Mouse (Mus musculus) inflammation-experienced regulatory T-cells, adult 6 months (primary cell): ENCODE data around the gene Capn2. TPM values are rescaled to one million over a fixed set of nuclear protein-coding genes. Genes with fewer than 3 reads are reported as not detected.

Experiments
- ATAC-seq: one replicate; pipeline ENCODE4 v1.8.0; 2017
- polyA plus RNA-seq, 3 experiments: library from polyadenylated mRNA; unstranded; fragments of 100-300 nt; shearing (Covaris generic); gene quantifications; one replicate each; pipeline ENCODE4 v1.2.1; 2017

The Capn2 gene
- polyA plus RNA-seq, 3 experiments from 2014 or later: 24.1 to 68.6 (median 38.1) TPM

- no peak for ATAC-seq
Measured at GRCm38 (mm10) chr1:182501815-182502405, 15.5 kb downstream of the Capn2 start.

GRCm38 (mm10) chr1:182500843-182501242 is 16.6 kb downstream of the Capn2 start:
- ATAC-seq: peak; percentile 9

- ATAC-seq: no peak
Measured at GRCm38 (mm10) chr1:182500224-182500623, 17.2 kb downstream of the Capn2 start.

- ATAC-seq: no peak
Measured at GRCm38 (mm10) chr1:182499443-182500089, 17.8 kb downstream of the Capn2 start.

- ATAC-seq: no peak
Measured at GRCm38 (mm10) chr1:182497736-182498135, 19.7 kb downstream of the Capn2 start.

GRCm38 (mm10) chr1:182496685-182497084 is 20.7 kb downstream of the Capn2 start:
- ATAC-seq: no peak

GRCm38 (mm10) chr1:182494285-182495145 is 22.9 kb downstream of the Capn2 start:
- ATAC-seq: no peak

- ATAC-seq: no peak
Measured at GRCm38 (mm10) chr1:182491839-182492238, 25.6 kb downstream of the Capn2 start.

- no peak for ATAC-seq
Measured at GRCm38 (mm10) chr1:182490568-182490967, 26.8 kb downstream of the Capn2 start.

- ATAC-seq: peak; percentile 100
Measured at GRCm38 (mm10) chr1:182489803-182490452, 27.5 kb downstream of the Capn2 start.

- ATAC-seq: no peak
Measured at GRCm38 (mm10) chr1:182488503-182488902, 28.9 kb downstream of the Capn2 start.

GRCm38 (mm10) chr1:182483910-182484274 is 33.5 kb downstream of the Capn2 start:
- ATAC-seq: no peak

GRCm38 (mm10) chr1:182482991-182483909 is 34.2 kb downstream of the Capn2 start:
- ATAC-seq: no peak

GRCm38 (mm10) chr1:182481646-182482295 is 35.6 kb downstream of the Capn2 start:
- no peak for ATAC-seq

- ATAC-seq: no peak
Measured at GRCm38 (mm10) chr1:182481138-182481537, 36.3 kb downstream of the Capn2 start.

GRCm38 (mm10) chr1:182478935-182479334 is 38.5 kb downstream of the Capn2 start:
- ATAC-seq: no peak

- ATAC-seq: no peak
Measured at GRCm38 (mm10) chr1:182475005-182475796, 42.2 kb downstream of the Capn2 start.

GRCm38 (mm10) chr1:182465978-182466377 is 51.4 kb downstream of the Capn2 start:
- ATAC-seq: no peak

- ATAC-seq: no peak
Measured at GRCm38 (mm10) chr1:182465309-182465708, 52.1 kb downstream of the Capn2 start.

- ATAC-seq: no peak
Measured at GRCm38 (mm10) chr1:182461813-182462212, 55.6 kb downstream of the Capn2 start.

- no peak for ATAC-seq
Measured at GRCm38 (mm10) chr1:182461261-182461660, 56.1 kb downstream of the Capn2 start.
